8 mouse cellular contexts compared by ENCODE assay signal in the genomic region with DNA sequence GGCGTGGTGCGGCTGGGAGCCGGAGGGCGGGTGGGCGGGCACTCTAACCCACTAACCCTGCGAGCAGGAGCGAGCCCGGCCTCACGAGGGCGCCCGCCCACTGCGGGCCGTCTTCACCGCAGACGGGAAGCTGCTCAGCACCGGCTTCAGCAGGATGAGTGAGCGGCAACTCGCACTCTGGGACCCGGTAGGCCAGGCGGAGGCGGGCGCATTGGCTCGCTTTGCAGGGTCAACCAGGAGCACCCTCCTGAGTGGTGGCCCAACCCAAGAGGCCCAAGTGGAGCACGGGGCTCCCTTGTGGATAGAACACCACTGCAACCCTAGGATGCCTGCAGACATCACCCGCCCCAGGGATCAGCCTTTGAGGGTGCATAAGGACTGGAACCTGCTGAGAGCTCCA. TPM values are rescaled to one million over a fixed set of nuclear protein-coding genes. Genes with fewer than 3 reads are reported as not detected.
DNase-seq lines count a peak whose midpoint lies in the region; ATAC-seq and TF ChIP-seq lines count a peak whose summit lies in the region.

No protein-coding gene starts in this region.

- H3K27ac ChIP-seq in bone marrow macrophage, adult 2 months (ENCODE audit: insufficient read depth, low read depth, low read length), result no peak overlapping the region
- H3K27ac ChIP-seq in intestine, embryonic 15.5 days, result no peak overlapping the region
- H3K27ac ChIP-seq in limb, embryonic 13.5 days, result no peak overlapping the region

- peak; percentile 63 for ATAC-seq in intestine, embryonic 15.5 days
- ATAC-seq in limb, embryonic 13.5 days (ENCODE audit: low FRiP score, low read depth), result no peak

- TF ChIP-seq CTCF in bone marrow macrophage, adult 2 months (IDR thresholded peaks at IDR 0.05; ENCODE audit: low read depth, low read length), result peak; percentile 31

- peak overlapping the region; percentile 41 for H3K4me2 ChIP-seq in intestine, embryonic 15.5 days (replicated peaks)
- H3K4me2 ChIP-seq in limb, embryonic 13.5 days (replicated peaks), result peak overlapping the region; percentile 38
- no peak overlapping the region for H3K4me2 ChIP-seq in myocyte (ENCODE audit: low read depth)

- 0 out of 2 replicates have a peak, but pooled peaks cover 4% of the 10 kb centered on the region for H3K4me1 ChIP-seq in bone marrow macrophage, adult 2 months (ENCODE audit: control insufficient read depth, insufficient read depth, low read length)
- H3K4me1 ChIP-seq in intestine, embryonic 15.5 days (replicated peaks), result peaks cover 10% of the 10 kb centered on the region
- peaks cover 23% of the 10 kb centered on the region for H3K4me1 ChIP-seq in limb, embryonic 13.5 days

- H3ac ChIP-seq in myocyte (ENCODE audit: control insufficient read depth, insufficient read length), result no peak overlapping the region

- peaks cover 8% of the 10 kb centered on the region for H3K36me3 ChIP-seq in intestine, embryonic 15.5 days
- peaks cover 20% of the 10 kb centered on the region for H3K36me3 ChIP-seq in limb, embryonic 13.5 days
- H3K36me3 ChIP-seq in myocyte (ENCODE audit: control insufficient read depth, insufficient read depth), result peaks cover 3% of the 10 kb centered on the region

- 5% methylated on average over 25 of the region's 25 CpGs for WGBS in intestine, embryonic 15.5 days
- 6% methylated on average over 16 of the region's 25 CpGs for WGBS in limb, embryonic 13.5 days

- no peaks in the 10 kb centered on the region for H3K9me3 ChIP-seq in intestine, embryonic 15.5 days
- H3K9me3 ChIP-seq in limb, embryonic 13.5 days, result no peaks in the 10 kb centered on the region

- peak; percentile 72 for DNase-seq in left cerebral cortex, adult 18-20 months (ENCODE audit: low spot score in 2 of 2)
- no peak for DNase-seq in left cerebral cortex, adult 11 months (ENCODE audit: low spot score)
- DNase-seq in gastrocnemius, postnatal 10 days, result peak; percentile 75
- DNase-seq in testis, postnatal 10 days (ENCODE audit: low spot score), result peak; percentile 78

- H3K79me2 ChIP-seq in myocyte (ENCODE audit: control insufficient read depth, insufficient read depth), result no peaks in the 10 kb centered on the region

- no peak for TF ChIP-seq POLR2A in bone marrow macrophage, adult 2 months (IDR thresholded peaks at IDR 0.05; ENCODE audit: borderline replicate concordance, low read depth, low read length)
- no peak for TF ChIP-seq POLR2A in myocyte (IDR thresholded peaks at IDR 0.05; ENCODE audit: insufficient read length, low read depth)

- peaks cover 59% of the 10 kb centered on the region for H3K27me3 ChIP-seq in intestine, embryonic 15.5 days (replicated peaks)
- peaks cover 79% of the 10 kb centered on the region for H3K27me3 ChIP-seq in limb, embryonic 13.5 days
- H3K27me3 ChIP-seq in myocyte (ENCODE audit: control insufficient read depth, insufficient read depth, insufficient read length), result no peaks in the 10 kb centered on the region

- no peak overlapping the region for H3K9ac ChIP-seq in intestine, embryonic 15.5 days
- H3K9ac ChIP-seq in limb, embryonic 13.5 days, result no peak overlapping the region

- peak overlapping the region; percentile 34 for H3K4me3 ChIP-seq in bone marrow macrophage, adult 2 months (ENCODE audit: insufficient read depth, low read length)
- no peak overlapping the region for H3K4me3 ChIP-seq in intestine, embryonic 15.5 days (replicated peaks)
- H3K4me3 ChIP-seq in limb, embryonic 13.5 days, result 0 out of 2 replicates have a peak overlapping the region, but pooled peaks have one; percentile 12
- no peak overlapping the region for H3K4me3 ChIP-seq in myocyte

TF ChIP-seq in myocyte, 11 proteins besides CTCF, POLR2A, EP300 and RAD21:
- TF ChIP-seq MYOD1 (IDR thresholded peaks at IDR 0.05; ENCODE audit: control insufficient read depth in 1 of 3, insufficient read length in 2 of 3, low read depth in 2 of 3) (no peak), POLR2AphosphoS2 (IDR thresholded peaks at IDR 0.05; ENCODE audit: insufficient read length, low read depth) (peak; percentile 14)
TF ChIP-seq in myocyte: peak in this region for 1.

RNA-seq across cellular contexts. Expression of a gene that starts 4.9 kb away (rescaled TPM):
- 10 to 100 TPM; 37.6 to 48.5 TPM for total RNA-seq in left cerebral cortex, adult 18-20 months (2021)
- not detected in 2 replicates for polyA plus RNA-seq in bone marrow macrophage, adult 2 months (2012; ENCODE audit: insufficient read depth, insufficient read length, missing spikeins)
- total RNA-seq in gastrocnemius, postnatal 10 days (2021), result 10 to 100 TPM; 61.7 to 67.7 TPM
- polyA plus RNA-seq in intestine, embryonic 15.5 days (2015; fragmentation: Nextera tagmentation; extraction: Ambion mirVana), result 0.06 TPM in 1 of 2 replicates, not detected in the other
- 0.56 and 0.78 TPM in 2 replicates for polyA plus RNA-seq in limb, embryonic 13.5 days (2015; fragmentation: Nextera tagmentation; extraction: Ambion mirVana)
- polyA plus RNA-seq in myocyte (2012; fragmentation: generic; extraction: Trizol), result 50.6 TPM

RNA-seq across cellular contexts. Expression of a gene that starts 22.3 kb away (rescaled TPM):
- total RNA-seq in left cerebral cortex, adult 18-20 months (2021), result 10 to 100 TPM; 80.5 to 82.5 TPM
- polyA plus RNA-seq in bone marrow macrophage, adult 2 months (2012; ENCODE audit: insufficient read depth, insufficient read length, missing spikeins), result 5.0 and 5.1 TPM in 2 replicates
- 1 to 10 TPM; 7.2 to 9.3 TPM for total RNA-seq in gastrocnemius, postnatal 10 days (2021)
- polyA plus RNA-seq in intestine, embryonic 15.5 days (2015; fragmentation: Nextera tagmentation; extraction: Ambion mirVana), result 4.9 and 5.1 TPM in 2 replicates
- polyA plus RNA-seq in limb, embryonic 13.5 days (2015; fragmentation: Nextera tagmentation; extraction: Ambion mirVana), result 10.0 and 10.4 TPM in 2 replicates
- polyA plus RNA-seq in myocyte (2012; fragmentation: generic; extraction: Trizol), result 46.0 TPM

RNA-seq across cellular contexts. Expression of a gene that starts 26.2 kb away (rescaled TPM):
- total RNA-seq in left cerebral cortex, adult 18-20 months (2021), result 100 to 1,000 TPM; 282 to 319 TPM
- polyA plus RNA-seq in bone marrow macrophage, adult 2 months (2012; ENCODE audit: insufficient read depth, insufficient read length, missing spikeins), result 29.4 and 34.0 TPM in 2 replicates
- 10 to 100 TPM; 31.5 to 39.9 TPM for total RNA-seq in gastrocnemius, postnatal 10 days (2021)
- 10.7 and 11.8 TPM in 2 replicates for polyA plus RNA-seq in intestine, embryonic 15.5 days (2015; fragmentation: Nextera tagmentation; extraction: Ambion mirVana)
- 9.8 and 10.9 TPM in 2 replicates for polyA plus RNA-seq in limb, embryonic 13.5 days (2015; fragmentation: Nextera tagmentation; extraction: Ambion mirVana)
- 53.9 TPM for polyA plus RNA-seq in myocyte (2012; fragmentation: generic; extraction: Trizol)

RNA-seq across cellular contexts. Expression of a gene that starts 47.8 kb away (rescaled TPM):
- total RNA-seq in left cerebral cortex, adult 18-20 months (2021), result 1 to 10 TPM in 1 of 2 experiments, under 1 TPM in 1; 0.77 to 1.3 TPM
- 10.4 and 10.5 TPM in 2 replicates for polyA plus RNA-seq in bone marrow macrophage, adult 2 months (2012; ENCODE audit: insufficient read depth, insufficient read length, missing spikeins)
- total RNA-seq in gastrocnemius, postnatal 10 days (2021), result under 1 TPM; 0.70 to 0.81 TPM
- polyA plus RNA-seq in intestine, embryonic 15.5 days (2015; fragmentation: Nextera tagmentation; extraction: Ambion mirVana), result 3.5 and 3.6 TPM in 2 replicates
- polyA plus RNA-seq in limb, embryonic 13.5 days (2015; fragmentation: Nextera tagmentation; extraction: Ambion mirVana), result 1.5 and 1.6 TPM in 2 replicates
- 1.4 TPM for polyA plus RNA-seq in myocyte (2012; fragmentation: generic; extraction: Trizol)

RNA-seq across cellular contexts. Expression of a gene that starts 48.6 kb away (rescaled TPM):
- 1 to 10 TPM; 4.1 to 4.5 TPM for total RNA-seq in left cerebral cortex, adult 18-20 months (2021)
- polyA plus RNA-seq in bone marrow macrophage, adult 2 months (2012; ENCODE audit: insufficient read depth, insufficient read length, missing spikeins), result 13.1 and 15.7 TPM in 2 replicates
- 10 to 100 TPM in 1 of 2 experiments, 1 to 10 TPM in 1; 7.7 to 10.0 TPM for total RNA-seq in gastrocnemius, postnatal 10 days (2021)
- 28.5 and 29.1 TPM in 2 replicates for polyA plus RNA-seq in intestine, embryonic 15.5 days (2015; fragmentation: Nextera tagmentation; extraction: Ambion mirVana)
- 57.6 and 57.8 TPM in 2 replicates for polyA plus RNA-seq in limb, embryonic 13.5 days (2015; fragmentation: Nextera tagmentation; extraction: Ambion mirVana)
- polyA plus RNA-seq in myocyte (2012; fragmentation: generic; extraction: Trizol), result 23.7 TPM

Comparison
In these comparisons a context has a peak if more than half of its experiments do, and no peak if none do; other contexts are left out.
1. H3K4me3 ChIP-seq: peak in bone marrow macrophage, adult 2 months (single experiment) and limb, embryonic 13.5 days (single experiment); none in intestine, embryonic 15.5 days (single experiment) and myocyte (single experiment).
2. RNA of a gene that starts 4.9 kb away (polyA plus RNA-seq): 50.6 TPM in myocyte (single experiment); 0.56 to 0.78 TPM in limb, embryonic 13.5 days, 0.06 TPM in intestine, embryonic 15.5 days and not detected in bone marrow macrophage, adult 2 months; every median in the first group is over 10 times any median in the second.